Mouse (Mus musculus) myocyte (in vitro differentiated cells): ENCODE data around the gene Vwce.

ENCODE experiments used
- MAX ChIP-seq: IDR thresholded peaks from one replicate; pipeline ENCODE4 v1.6.1; 2011; ENCODE audit warnings: low read depth, mild to moderate bottlenecking, control low read depth
- MYOD1 ChIP-seq, 3 experiments: IDR thresholded peaks; one replicate each; pipeline ENCODE4 v1.6.1; 2011; ENCODE audit warnings: control low read depth in 2 of 3, low read depth in 2 of 3, mild to moderate bottlenecking in 2 of 3, moderate library complexity in 1 of 3; ENCODE audit not compliant: insufficient read length in 2 of 3, control insufficient read depth in 1 of 3
- POLR2A ChIP-seq: IDR thresholded peaks from one replicate; pipeline ENCODE4 v1.6.1; 2011; ENCODE audit warnings: low read depth, mild to moderate bottlenecking, control low read depth, moderate library complexity; ENCODE audit not compliant: insufficient read length
- POLR2AphosphoS2 ChIP-seq: IDR thresholded peaks from one replicate; pipeline ENCODE4 v1.6.1; 2011; ENCODE audit warnings: low read depth, control low read depth; ENCODE audit not compliant: insufficient read length
- SRF ChIP-seq: IDR thresholded peaks from one replicate; pipeline ENCODE4 v1.6.1; 2011; ENCODE audit warnings: low read depth; ENCODE audit not compliant: control insufficient read depth, insufficient read length
- TCF12 ChIP-seq: IDR thresholded peaks from one replicate; pipeline ENCODE4 v1.6.1; 2011; ENCODE audit warnings: mild to moderate bottlenecking, control low read depth; ENCODE audit not compliant: poor library complexity, insufficient read depth, severe bottlenecking
- USF1 ChIP-seq: IDR thresholded peaks from one replicate; pipeline ENCODE4 v1.6.1; 2011; ENCODE audit warnings: low read depth, mild to moderate bottlenecking, control low read depth, moderate library complexity

GRCm38 (mm10) chr19:10640589-10641378 lies 6.8 kb downstream of the Vwce start:
- TF ChIP-seq POLR2A (no peak), POLR2AphosphoS2 (no peak), MAX (no peak), USF1 (no peak), TCF12 (no peak), SRF (no peak), MYOD1 (IDR thresholded peaks at IDR 0.05; ENCODE audit: control insufficient read depth in 1 of 3, insufficient read length in 2 of 3, low read depth in 2 of 3) (peak in 2 of 3 experiments; percentile 86 to 89)
